8 mouse cellular contexts compared by ENCODE assay signal in genomic region chr15:85625666-85626279, GRCm38 (mm10). TPM values are rescaled to one million over a fixed set of nuclear protein-coding genes. Genes with fewer than 3 reads are reported as not detected.
A peak's percentile ranks its signal among the peaks of the same experiment; 100 is the strongest.
DNase-seq lines count a peak whose midpoint lies in the region; ATAC-seq and TF ChIP-seq lines count a peak whose summit lies in the region.

No protein-coding gene starts in this region.

- no peaks in the 10 kb centered on the region for H3K9me3 ChIP-seq in forebrain, embryonic 14.5 days (replicated peaks; ENCODE audit: control insufficient read depth, low read length)
- no peaks in the 10 kb centered on the region for H3K9me3 ChIP-seq in hindbrain, postnatal 0 days (ENCODE audit: low read length)
- H3K9me3 ChIP-seq in stomach, embryonic 16.5 days (replicated peaks; ENCODE audit: control insufficient read depth, low read length) = no peaks in the 10 kb centered on the region

- no peak; the same call in 1 of the 2 replicates for TF ChIP-seq CTCF in hindbrain, postnatal 0 days (IDR thresholded peaks at IDR 0.05; ENCODE audit: low read depth)

- peak; percentile 94 for ATAC-seq in forebrain, embryonic 14.5 days
- peak; percentile 93 for ATAC-seq in hindbrain, postnatal 0 days
- peak; percentile 34; the same call in 1 of the 2 replicates for ATAC-seq in megakaryocyte progenitor cell, adult 5-6 weeks (replicated peaks; ENCODE audit: poor library complexity)
- peak; percentile 48; the same call in 1 of the 2 replicates for ATAC-seq in stomach, embryonic 16.5 days (ENCODE audit: insufficient read depth, low FRiP score)

- H3K36me3 ChIP-seq in forebrain, embryonic 14.5 days (ENCODE audit: control insufficient read depth, insufficient read depth, low read length) = no peaks in the 10 kb centered on the region
- no peaks in the 10 kb centered on the region for H3K36me3 ChIP-seq in hindbrain, postnatal 0 days (ENCODE audit: insufficient read depth, low read length)
- no peaks in the 10 kb centered on the region for H3K36me3 ChIP-seq in stomach, embryonic 16.5 days (ENCODE audit: control insufficient read depth, insufficient read depth, low read length)

- H3K4me2 ChIP-seq in forebrain, embryonic 14.5 days (ENCODE audit: low read length) = peak overlapping the region; percentile 70
- H3K4me2 ChIP-seq in hindbrain, postnatal 0 days (ENCODE audit: low read depth, low read length) = peak overlapping the region; percentile 79
- peak overlapping the region; percentile 82 for H3K4me2 ChIP-seq in stomach, embryonic 16.5 days (ENCODE audit: low read depth, low read length)

- peak; percentile 58 for DNase-seq in urinary bladder, postnatal 14 days (ENCODE audit: low spot score)
- DNase-seq in urinary bladder, postnatal 36 days (ENCODE audit: low spot score in 2 of 2) = no peak
- peak; percentile 90 for DNase-seq in forebrain, embryonic 14.5 days (ENCODE audit: low spot score)
- DNase-seq in hindbrain, postnatal 0 days (ENCODE audit: low spot score) = peak; percentile 87
- DNase-seq in left cerebral cortex, postnatal 36 days (ENCODE audit: low spot score in 2 of 2) = peak; percentile 66 to 72
- no peak for DNase-seq in ovary, postnatal 10 days (ENCODE audit: low spot score)

- peaks cover 9% of the 10 kb centered on the region for H3K4me1 ChIP-seq in forebrain, embryonic 14.5 days (ENCODE audit: control insufficient read depth, insufficient read depth, low read length)
- H3K4me1 ChIP-seq in hindbrain, postnatal 0 days (ENCODE audit: insufficient read depth, low read length) = peaks cover 5% of the 10 kb centered on the region; the same call in 1 of the 2 replicates
- 0 out of 2 replicates have a peak, but pooled peaks cover 7% of the 10 kb centered on the region for H3K4me1 ChIP-seq in stomach, embryonic 16.5 days (ENCODE audit: control insufficient read depth, insufficient read depth, low read length)

- under 1% methylated on average over 62 of the region's 68 CpGs for WGBS in forebrain, embryonic 14.5 days
- 4% methylated on average over 59 of the region's 68 CpGs for WGBS in hindbrain, postnatal 0 days
- 3% methylated on average over 68 of the region's 68 CpGs for WGBS in stomach, embryonic 16.5 days

- peak overlapping the region; percentile 81 for H3K9ac ChIP-seq in forebrain, embryonic 14.5 days (ENCODE audit: low read length)
- H3K9ac ChIP-seq in hindbrain, postnatal 0 days (replicated peaks; ENCODE audit: low read length) = peak overlapping the region; percentile 62
- H3K9ac ChIP-seq in stomach, embryonic 16.5 days (ENCODE audit: low read length) = peak overlapping the region; percentile 81

- peaks cover 9% of the 10 kb centered on the region; the same call in 1 of the 2 replicates for H3K27me3 ChIP-seq in forebrain, embryonic 14.5 days (replicated peaks; ENCODE audit: control insufficient read depth, insufficient read depth, low read length)
- no peaks in the 10 kb centered on the region for H3K27me3 ChIP-seq in hindbrain, postnatal 0 days (ENCODE audit: insufficient read depth, low read length)
- peaks cover 27% of the 10 kb centered on the region for H3K27me3 ChIP-seq in stomach, embryonic 16.5 days (ENCODE audit: control insufficient read depth, insufficient read depth, low read length)

- peak overlapping the region; percentile 43 for H3K4me3 ChIP-seq in forebrain, embryonic 14.5 days (ENCODE audit: low read depth, low read length)
- H3K4me3 ChIP-seq in hindbrain, postnatal 0 days (ENCODE audit: low read length) = peak overlapping the region; percentile 46
- H3K4me3 ChIP-seq in stomach, embryonic 16.5 days (replicated peaks; ENCODE audit: low read length) = peak overlapping the region; percentile 51

- intact Hi-C loops in left cerebral cortex, postnatal 36 days (cut with DNase I) = no loop called here

- peak overlapping the region; percentile 88 for H3K27ac ChIP-seq in forebrain, embryonic 14.5 days (ENCODE audit: low read depth, low read length)
- peak overlapping the region; percentile 64 for H3K27ac ChIP-seq in hindbrain, postnatal 0 days
- no peak overlapping the region for H3K27ac ChIP-seq in stomach, embryonic 16.5 days (ENCODE audit: low read length)

RNA-seq across cellular contexts. Expression of gene Wnt7b, which starts 43.5 kb away (rescaled TPM):
- 73.4 and 84.7 TPM in 2 replicates for polyA plus RNA-seq in forebrain, embryonic 14.5 days (2014; fragmentation: Nextera tagmentation; extraction: Ambion mirVana)
- 56.6 and 63.1 TPM in 2 replicates for total RNA-seq in hindbrain, postnatal 0 days (2014; rRNA removed)
- 26.0 and 27.2 TPM in 2 replicates for polyA plus RNA-seq in hindbrain, postnatal 0 days (2015; fragmentation: Nextera tagmentation; extraction: Ambion mirVana)
- total RNA-seq in left cerebral cortex, postnatal 36 days (2021) = 10 to 100 TPM; 34.0 to 35.9 TPM
- not detected in 2 replicates for total RNA-seq in megakaryocyte progenitor cell, adult 5-6 weeks (2015)
- total RNA-seq in megakaryocyte progenitor cell, adult 5-6 weeks (2017) = not detected in 2 replicates
- polyA plus RNA-seq in stomach, embryonic 16.5 days (2015; fragmentation: Nextera tagmentation; extraction: Ambion mirVana) = 3.4 and 4.8 TPM in 2 replicates

Comparison
In these comparisons a context has a peak if more than half of its experiments do, and no peak if none do; other contexts are left out.
1. DNase-seq: peak in urinary bladder, postnatal 14 days (single experiment), forebrain, embryonic 14.5 days (single experiment), hindbrain, postnatal 0 days (single experiment) and left cerebral cortex, postnatal 36 days (2 of 2); none in urinary bladder, postnatal 36 days (0 of 2) and ovary, postnatal 10 days (single experiment).
2. ATAC-seq: peak in every context shown above with its lines; median percentile 94 in forebrain, embryonic 14.5 days; 93 in hindbrain, postnatal 0 days; 48 in stomach, embryonic 16.5 days; 34 in megakaryocyte progenitor cell, adult 5-6 weeks.
3. RNA of gene Wnt7b, which starts 43.5 kb away (total RNA-seq): 56.6 to 63.1 TPM in hindbrain, postnatal 0 days and 34.0 to 35.9 TPM in left cerebral cortex, postnatal 36 days; not detected in megakaryocyte progenitor cell, adult 5-6 weeks; every median in the first group is over 10 times any median in the second.
4. Peak in every context shown above with its lines, with median percentiles within 50 percentile points of each other: H3K4me2 ChIP-seq, H3K4me3 ChIP-seq and H3K9ac ChIP-seq.